Mouse (Mus musculus) E14TG2a.4 (cell line): Measurements from ENCODE around the gene Aaas.

Source experiments
- CTCF ChIP-seq: conservative IDR thresholded peaks from 2 replicates; pipeline ENCODE4 v1.5.1; 2014; ENCODE audit warnings: low read length
- NANOG ChIP-seq: IDR thresholded peaks from 2 replicates; pipeline ENCODE4 v1.6.1; 2014; ENCODE audit warnings: borderline replicate concordance, low read length, mixed read lengths
- POU5F1 ChIP-seq: IDR thresholded peaks from 2 replicates; pipeline ENCODE4 v1.6.1; 2014; ENCODE audit warnings: low read length, borderline replicate concordance

GRCm38 (mm10) chr15:102358834-102359233, 8.3 kb upstream of the Aaas start:
- TF ChIP-seq CTCF (no peak), NANOG (no peak), POU5F1 (no peak)
